Mouse (Mus musculus): Measurements from ENCODE around the gene Clpb. TPM values are rescaled to one million over a fixed set of nuclear protein-coding genes. Genes with fewer than 3 reads are reported as not detected.
A peak's percentile ranks its signal among the peaks of the same experiment; 100 is the strongest.
"Not testable (repeated sequence)": the region's sequence is repeated elsewhere in the genome, so short reads cannot be mapped to it uniquely, and the experiment has no call there.

Gene Clpb
- polyA plus RNA-seq (2016; fragmentation: Nextera tagmentation; extraction: Ambion mirVana) = 48.0 and 51.2 TPM in 2 replicates

DNA sequence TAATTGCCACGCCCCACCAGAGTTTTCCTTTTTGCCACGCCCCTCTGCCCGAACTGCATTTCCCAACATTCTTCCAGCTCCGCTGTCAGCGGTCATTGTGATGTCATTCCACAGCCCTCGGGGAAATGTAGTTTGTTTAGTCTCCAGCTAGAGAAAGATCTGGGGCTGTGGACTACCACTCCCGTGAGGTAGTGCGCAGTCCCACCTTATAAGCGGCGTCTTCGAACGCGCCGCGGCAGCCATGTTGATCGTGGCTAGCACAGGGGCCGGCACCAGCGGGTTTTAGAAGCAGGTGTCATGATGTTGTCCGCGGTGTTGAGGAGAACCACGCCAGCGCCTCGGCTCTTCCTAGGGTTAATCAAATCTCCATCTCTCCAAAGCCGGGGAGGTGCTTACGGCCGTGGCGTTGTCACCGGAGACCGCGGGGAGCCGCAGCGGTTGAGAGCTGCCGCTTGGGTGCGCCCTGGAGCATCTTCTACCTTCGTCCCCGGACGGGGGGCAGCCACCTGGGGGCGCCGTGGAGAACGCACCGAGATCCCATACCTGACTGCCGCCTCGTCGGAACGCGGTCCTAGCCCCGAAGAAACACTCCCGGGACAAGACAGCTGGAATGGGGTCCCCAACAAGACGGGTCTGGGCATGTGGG, at the start of gene Clpb:
TSS of gene Clpb (plus strand) at position 120 of the 646 bp plus-strand sequence.
- H3K27ac ChIP-seq = 0 out of 2 replicates have a peak within 1 kb of the TSS, but pooled peaks have one; percentile 17

DNA sequence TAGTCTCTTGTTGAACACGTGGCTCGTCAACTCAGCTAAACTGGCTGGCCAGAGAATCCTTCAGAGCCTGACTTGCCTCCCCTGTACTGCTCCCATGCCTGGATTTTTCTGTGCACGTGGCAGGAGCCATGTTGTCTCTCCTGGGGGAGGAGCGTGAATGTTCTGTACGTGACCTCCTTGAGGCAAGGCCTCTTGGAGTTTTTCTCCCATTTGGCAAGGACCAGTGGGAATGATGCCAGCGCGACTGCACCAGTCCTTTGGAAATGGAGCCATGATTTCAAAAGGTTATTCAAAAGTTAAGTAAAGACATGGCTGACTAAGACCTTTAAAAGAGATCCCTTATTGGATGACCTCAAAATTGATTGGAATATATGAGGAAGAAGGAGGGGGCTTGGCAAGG, 48.0 kb upstream of the Clpb start:
- 79% methylated on average over 7 of the region's 7 CpGs for WGBS
- ATAC-seq (ENCODE audit: insufficient number of reproducible peaks, insufficient read depth, low FRiP score, low TSS enrichment) = no peak

More for the DNA sequence above, at the start of gene Clpb:
- no peaks in the 10 kb centered on the region for H3K36me3 ChIP-seq
- H3K9me3 ChIP-seq = no peaks in the 10 kb centered on the region
- peak within 1 kb of the TSS; percentile 65 for H3K4me3 ChIP-seq
- peak within 1 kb of the TSS; percentile 39; the same call in 1 of the 2 replicates for H3K9ac ChIP-seq
- peaks cover 14% of the 10 kb centered on the region for H3K4me1 ChIP-seq
- no peaks in the 10 kb centered on the region for H3K27me3 ChIP-seq
- WGBS = 1% methylated on average over 49 of the region's 49 CpGs
- ATAC-seq (ENCODE audit: insufficient number of reproducible peaks, insufficient read depth, low FRiP score, low TSS enrichment) = peak; percentile 98
- H3K4me2 ChIP-seq (replicated peaks) = peak within 1 kb of the TSS; percentile 60

DNA sequence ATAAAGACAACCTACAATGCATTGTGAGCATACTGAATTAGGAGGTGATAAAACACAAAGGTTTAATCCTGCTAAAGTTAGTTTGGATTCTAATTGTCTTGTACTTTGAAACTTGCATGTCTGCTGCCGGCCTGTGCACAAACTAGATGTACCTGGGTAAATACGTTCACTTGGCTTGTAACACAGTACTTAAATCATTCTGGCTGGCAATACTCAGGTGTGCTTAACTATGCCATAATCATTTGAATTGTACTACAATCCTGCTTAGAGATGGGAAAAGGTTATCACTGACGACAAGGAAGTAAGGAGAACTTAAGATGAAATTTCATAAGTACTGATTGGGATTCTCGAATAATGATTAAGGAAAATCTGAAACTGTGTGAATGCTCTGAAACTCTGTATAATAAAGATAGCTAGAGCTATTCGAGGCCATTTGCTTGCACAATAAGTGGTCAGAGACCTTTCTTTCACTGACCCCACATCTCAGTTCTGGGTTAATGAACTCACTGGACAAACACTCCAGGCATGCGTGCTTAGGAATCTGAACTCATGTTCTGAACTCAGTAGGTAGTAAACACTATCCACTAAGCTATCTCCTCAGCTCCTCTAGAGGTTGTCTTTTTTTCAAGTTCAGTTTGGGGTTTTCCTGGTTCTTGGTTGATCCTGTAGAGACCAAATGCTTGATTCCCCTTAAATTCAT, 47.1 kb upstream of the Clpb start:
- H3K36me3 ChIP-seq = no peaks in the 10 kb centered on the region
- no peak for ATAC-seq (ENCODE audit: insufficient number of reproducible peaks, insufficient read depth, low FRiP score, low TSS enrichment)
- no peaks in the 10 kb centered on the region for H3K4me1 ChIP-seq
- WGBS = 78% methylated on average over 6 of the region's 6 CpGs
- no peak overlapping the region for H3K9ac ChIP-seq
- H3K27me3 ChIP-seq = no peaks in the 10 kb centered on the region
- no peaks in the 10 kb centered on the region for H3K9me3 ChIP-seq
- no peak overlapping the region for H3K4me2 ChIP-seq (replicated peaks)
- H3K27ac ChIP-seq = no peak overlapping the region
- H3K4me3 ChIP-seq = no peak overlapping the region

More for the DNA sequence above, 48.0 kb upstream of the Clpb start:
- no peak overlapping the region for H3K4me2 ChIP-seq (replicated peaks)
- no peak overlapping the region for H3K4me3 ChIP-seq
- H3K9me3 ChIP-seq = no peaks in the 10 kb centered on the region
- H3K36me3 ChIP-seq = no peaks in the 10 kb centered on the region
- no peak overlapping the region for H3K27ac ChIP-seq
- no peaks in the 10 kb centered on the region for H3K4me1 ChIP-seq
- H3K9ac ChIP-seq = no peak overlapping the region
- H3K27me3 ChIP-seq = no peaks in the 10 kb centered on the region

DNA sequence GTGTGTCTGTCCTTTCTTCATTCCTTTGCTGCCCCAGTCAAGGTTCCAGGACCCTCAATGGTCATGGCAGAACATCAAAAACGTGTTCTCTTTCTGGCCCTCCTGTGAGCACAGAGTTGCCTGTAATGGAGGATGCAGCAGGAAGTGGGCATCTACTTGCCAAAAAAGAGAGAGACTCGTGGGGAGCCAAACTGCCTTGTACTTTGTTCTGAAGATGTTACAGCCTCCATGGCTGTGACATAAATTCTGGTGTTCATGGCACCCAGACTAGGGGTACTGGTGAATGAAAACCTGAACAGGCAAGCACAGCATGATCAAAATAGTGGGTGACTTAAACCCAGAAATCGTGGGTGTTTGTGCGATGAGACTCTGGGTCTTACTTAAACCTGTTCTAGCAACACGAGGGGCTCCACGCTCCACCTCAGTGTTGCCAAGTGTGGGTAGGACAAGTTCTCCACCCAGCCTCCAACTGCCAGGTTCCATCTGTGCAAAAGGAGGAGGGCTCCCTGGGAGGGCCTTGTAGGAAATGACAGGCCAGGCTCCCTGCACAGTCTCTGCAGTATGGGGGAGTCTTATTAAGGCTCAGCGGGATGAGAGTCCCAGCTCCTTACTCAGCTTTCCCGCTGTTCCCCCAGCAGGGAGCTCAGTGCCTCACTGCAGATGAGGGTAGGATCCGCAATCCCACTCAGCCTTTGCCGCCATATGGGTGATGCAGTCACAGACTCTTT, 45.8 kb upstream of the Clpb start:
- no peaks in the 10 kb centered on the region for H3K9me3 ChIP-seq
- no peak overlapping the region for H3K4me2 ChIP-seq (replicated peaks)
- no peak overlapping the region for H3K9ac ChIP-seq
- H3K27ac ChIP-seq = no peak overlapping the region
- H3K4me3 ChIP-seq = no peak overlapping the region
- no peak for ATAC-seq (ENCODE audit: insufficient number of reproducible peaks, insufficient read depth, low FRiP score, low TSS enrichment)
- H3K27me3 ChIP-seq = no peaks in the 10 kb centered on the region
- WGBS = 68% methylated on average over 10 of the region's 10 CpGs
- H3K4me1 ChIP-seq = no peaks in the 10 kb centered on the region
- no peaks in the 10 kb centered on the region for H3K36me3 ChIP-seq

DNA sequence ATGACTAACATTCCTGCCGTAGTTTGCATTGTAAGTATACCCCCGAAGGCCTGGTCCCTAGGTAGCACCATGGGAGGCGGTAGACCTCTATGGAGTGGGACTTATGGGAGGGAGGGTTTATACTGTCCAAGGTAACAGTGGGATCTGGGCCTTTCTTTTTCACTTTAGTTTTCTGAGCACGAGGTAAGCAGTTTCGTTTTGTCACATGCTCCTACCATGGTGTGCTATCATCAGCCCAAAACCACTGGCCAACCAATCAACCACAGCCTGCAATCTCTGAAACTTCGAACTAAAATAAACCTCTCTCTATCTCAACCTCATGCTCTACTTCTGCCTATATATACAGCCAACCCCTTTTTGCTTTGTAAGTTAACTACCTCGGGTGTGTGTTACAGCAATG, 45.2 kb upstream of the Clpb start:
- Histone ChIP-seq H3K27me3 (no peaks in the 10 kb centered on the region; the same call in 1 of the 2 replicates), H3K36me3 (no peaks in the 10 kb centered on the region), H3K9me3 (no peaks in the 10 kb centered on the region), H3K4me1 (no peaks in the 10 kb centered on the region), H3K4me3 (no peak overlapping the region), H3K9ac (no peak overlapping the region), H3K4me2 (replicated peaks) (no peak overlapping the region), H3K27ac (no peak overlapping the region)
- WGBS = 82% methylated on average over 7 of the region's 7 CpGs
- ATAC-seq (ENCODE audit: insufficient number of reproducible peaks, insufficient read depth, low FRiP score, low TSS enrichment) = no peak

DNA sequence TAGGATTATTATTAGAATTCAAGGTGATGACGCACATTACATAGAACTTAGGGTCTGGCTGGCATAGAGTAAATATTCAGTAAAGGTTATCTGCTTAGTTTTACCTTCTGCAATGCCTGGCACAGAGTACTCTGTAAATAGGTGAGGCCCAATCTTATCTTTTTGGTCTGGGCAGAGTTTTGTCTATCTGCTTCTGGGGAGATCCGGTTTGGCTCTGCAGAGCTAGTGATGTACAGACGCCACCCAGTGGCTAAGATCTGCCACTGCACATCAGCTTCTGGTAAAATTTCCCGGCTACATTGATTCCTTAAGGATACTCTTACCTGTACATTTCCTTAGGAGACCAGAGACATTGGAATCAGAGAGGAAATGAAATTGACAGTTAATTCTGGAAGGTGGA, 43.1 kb upstream of the Clpb start:
- Histone ChIP-seq H3K4me1 (no peaks in the 10 kb centered on the region), H3K4me3 (no peak overlapping the region), H3K27ac (no peak overlapping the region), H3K36me3 (no peaks in the 10 kb centered on the region), H3K27me3 (no peaks in the 10 kb centered on the region; the same call in 1 of the 2 replicates), H3K9ac (no peak overlapping the region), H3K4me2 (replicated peaks) (no peak overlapping the region), H3K9me3 (no peaks in the 10 kb centered on the region)
- 26% methylated on average over 4 of the region's 4 CpGs for WGBS
- ATAC-seq (ENCODE audit: insufficient number of reproducible peaks, insufficient read depth, low FRiP score, low TSS enrichment) = no peak

DNA sequence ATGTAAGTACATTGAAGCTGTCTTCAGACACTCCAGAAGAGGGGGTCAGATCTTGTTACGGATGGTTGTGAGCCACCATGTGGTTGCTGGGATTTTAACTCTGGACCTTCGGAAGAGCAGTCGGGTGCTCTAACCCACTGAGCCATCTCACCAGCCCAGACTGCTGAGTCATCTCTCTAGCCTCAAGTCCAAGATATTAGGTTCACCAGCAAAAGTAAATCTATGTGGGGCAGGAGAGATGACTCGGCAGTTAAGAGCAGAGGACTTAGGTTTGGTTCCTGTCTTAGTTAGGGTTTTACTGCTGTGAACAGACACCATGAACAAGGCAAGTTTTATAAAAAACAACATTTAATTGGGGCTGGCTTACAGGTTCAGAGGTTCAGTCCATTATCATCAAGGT, 41.6 kb upstream of the Clpb start:
- not testable (repeated sequence) for H3K36me3 ChIP-seq; H3K4me1 ChIP-seq; H3K27me3 ChIP-seq; H3K27ac ChIP-seq; H3K9me3 ChIP-seq; ATAC-seq (ENCODE audit: insufficient number of reproducible peaks, insufficient read depth, low FRiP score, low TSS enrichment); H3K9ac ChIP-seq; H3K4me2 ChIP-seq (replicated peaks); H3K4me3 ChIP-seq
- 88% methylated on average over 4 of the region's 4 CpGs for WGBS

DNA sequence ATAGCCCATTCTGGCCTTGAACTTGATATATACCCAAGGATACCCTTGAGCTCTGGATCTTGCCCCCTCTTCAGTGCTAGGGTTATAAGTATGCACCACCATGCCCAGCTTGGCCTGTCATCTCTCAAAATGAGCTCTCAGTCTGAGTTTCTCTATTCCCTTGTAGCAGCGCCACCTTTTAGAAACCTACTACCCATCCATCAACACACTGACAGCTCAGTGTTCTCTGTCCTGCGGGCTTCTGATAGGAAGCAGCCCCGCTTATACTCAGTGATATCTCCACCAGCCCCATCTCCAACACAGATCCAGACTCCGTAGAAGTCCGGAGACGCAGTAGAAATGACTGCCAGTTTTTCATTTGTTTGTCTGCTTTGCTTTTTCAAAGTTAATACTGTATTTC, 39.1 kb upstream of the Clpb start:
- H3K4me3 ChIP-seq = no peak overlapping the region
- H3K36me3 ChIP-seq = no peaks in the 10 kb centered on the region
- ATAC-seq (ENCODE audit: insufficient number of reproducible peaks, insufficient read depth, low FRiP score, low TSS enrichment) = no peak
- no peaks in the 10 kb centered on the region; the same call in 1 of the 2 replicates for H3K27me3 ChIP-seq
- no peaks in the 10 kb centered on the region for H3K4me1 ChIP-seq
- no peak overlapping the region for H3K4me2 ChIP-seq (replicated peaks)
- 86% methylated on average over 6 of the region's 6 CpGs for WGBS
- H3K27ac ChIP-seq = no peak overlapping the region
- no peaks in the 10 kb centered on the region for H3K9me3 ChIP-seq
- H3K9ac ChIP-seq = no peak overlapping the region

DNA sequence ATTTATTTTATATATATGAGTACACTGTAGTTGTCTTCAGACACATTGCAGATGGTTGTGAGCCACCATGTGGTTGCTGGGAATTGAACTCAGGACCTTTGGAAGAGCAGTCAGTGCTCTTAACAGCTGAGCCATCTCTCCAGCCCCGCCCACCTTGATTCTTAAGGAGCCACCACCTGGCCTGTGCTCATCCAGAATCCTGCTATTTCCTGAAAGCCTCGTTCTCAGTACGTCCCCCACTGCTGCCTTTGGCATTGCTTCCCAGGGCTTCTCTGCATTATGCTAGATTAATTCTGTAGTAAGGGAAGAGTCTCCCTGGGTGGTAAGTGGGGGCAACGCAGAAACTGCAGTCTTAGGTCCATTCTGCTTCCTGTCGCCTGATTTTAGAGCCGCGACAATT, 36.3 kb upstream of the Clpb start:
- not testable (repeated sequence) for H3K9me3 ChIP-seq; H3K27me3 ChIP-seq; H3K4me3 ChIP-seq; H3K27ac ChIP-seq; H3K9ac ChIP-seq; H3K36me3 ChIP-seq; ATAC-seq (ENCODE audit: insufficient number of reproducible peaks, insufficient read depth, low FRiP score, low TSS enrichment); H3K4me1 ChIP-seq; H3K4me2 ChIP-seq (replicated peaks)
- 61% methylated on average over 7 of the region's 7 CpGs for WGBS

DNA sequence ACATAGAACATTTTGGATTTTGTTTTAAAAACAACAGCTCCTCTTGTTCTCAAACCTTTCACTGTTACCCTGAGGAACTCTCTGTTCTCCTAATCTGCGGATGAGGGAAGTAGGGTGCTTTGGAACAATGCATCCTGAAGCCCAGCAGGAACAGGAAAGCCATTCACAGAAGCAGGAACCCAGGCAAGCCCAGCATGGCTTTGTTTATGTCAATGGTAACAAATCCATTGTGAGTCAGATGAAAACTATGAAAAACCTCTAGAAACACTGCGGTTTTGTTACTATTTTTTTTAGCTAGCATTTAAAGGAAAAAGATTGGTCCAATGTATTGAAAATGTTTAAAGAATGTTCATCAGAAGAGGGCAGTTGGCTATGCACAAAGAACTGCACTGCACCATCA, 35.0 kb upstream of the Clpb start:
- Histone ChIP-seq H3K4me2 (replicated peaks) (no peak overlapping the region), H3K9ac (no peak overlapping the region), H3K27ac (no peak overlapping the region), H3K36me3 (no peaks in the 10 kb centered on the region), H3K27me3 (no peaks in the 10 kb centered on the region), H3K4me3 (no peak overlapping the region), H3K4me1 (no peaks in the 10 kb centered on the region), H3K9me3 (no peaks in the 10 kb centered on the region)
- WGBS = 51% methylated on average over 2 of the region's 2 CpGs
- no peak for ATAC-seq (ENCODE audit: insufficient number of reproducible peaks, insufficient read depth, low FRiP score, low TSS enrichment)

DNA sequence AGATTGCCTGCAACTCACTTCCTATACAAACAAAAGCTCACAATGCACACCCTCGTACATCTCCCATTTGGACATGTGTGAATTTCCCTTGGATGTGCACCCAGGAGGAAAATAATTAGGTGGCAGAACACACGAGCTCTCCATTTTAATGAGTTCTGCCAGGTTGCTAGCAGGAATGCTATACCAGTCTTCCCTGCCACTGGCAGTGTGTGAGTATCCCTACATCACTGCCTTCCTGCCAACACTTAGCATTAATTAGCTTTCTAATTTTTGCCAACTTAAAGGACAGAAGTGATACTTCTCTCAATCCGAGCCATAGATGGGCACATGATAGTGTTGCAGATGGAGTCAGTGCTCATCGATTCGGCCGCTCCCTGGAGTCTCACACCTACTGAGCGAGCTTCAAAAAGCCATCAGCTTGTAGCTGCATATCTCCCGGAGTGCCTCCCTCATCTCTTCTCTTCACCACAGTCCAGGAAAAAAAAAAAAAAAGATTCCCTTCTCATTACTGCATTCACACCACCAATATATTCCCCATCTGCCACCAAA, 29.7 kb upstream of the Clpb start:
- Histone ChIP-seq H3K27me3 (no peaks in the 10 kb centered on the region), H3K4me2 (replicated peaks) (no peak overlapping the region), H3K36me3 (no peaks in the 10 kb centered on the region), H3K9ac (no peak overlapping the region), H3K27ac (no peak overlapping the region), H3K9me3 (no peaks in the 10 kb centered on the region), H3K4me3 (no peak overlapping the region), H3K4me1 (no peaks in the 10 kb centered on the region)
- WGBS = 85% methylated on average over 8 of the region's 8 CpGs
- ATAC-seq (ENCODE audit: insufficient number of reproducible peaks, insufficient read depth, low FRiP score, low TSS enrichment) = no peak
